Mouse (Mus musculus): Measurements from ENCODE around the gene Atp8b3.

The Atp8b3 gene

DNA sequence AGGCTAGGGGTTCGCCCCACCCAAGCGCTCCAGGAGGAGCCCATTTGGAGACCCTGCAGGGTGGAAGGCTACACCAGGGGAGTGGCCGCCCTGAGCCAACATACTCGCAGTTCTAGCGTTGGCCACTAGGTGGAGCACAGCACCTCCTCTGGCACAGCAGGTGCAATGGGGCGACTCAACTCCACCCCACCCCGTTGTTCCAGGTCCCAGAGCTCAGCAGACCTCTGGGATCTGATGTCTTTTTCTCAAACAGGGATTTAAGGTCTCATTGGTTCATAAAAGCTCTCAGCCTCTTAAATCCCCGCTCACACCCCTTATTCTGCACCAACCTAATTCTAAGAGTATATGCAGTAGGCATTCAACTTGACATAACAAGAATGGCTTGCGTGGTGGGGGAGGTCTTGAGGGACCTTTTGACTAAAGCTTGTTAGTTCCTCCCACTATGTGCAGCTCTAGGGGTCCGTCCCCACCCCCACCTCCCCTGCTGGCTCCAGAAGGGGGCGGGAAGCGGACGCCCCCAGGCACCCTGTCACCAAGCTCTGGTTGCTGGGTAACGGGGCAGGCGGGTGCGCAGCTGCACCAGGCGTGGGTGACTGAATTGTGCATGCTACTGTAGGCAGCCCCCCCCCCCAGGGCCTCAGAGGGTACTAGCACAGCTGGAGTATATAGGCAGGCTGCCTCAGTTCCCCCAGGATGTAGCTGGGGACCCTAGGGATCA is 27.6 kb upstream of the Atp8b3 start:
- peak; percentile 92 for DNase-seq

DNA sequence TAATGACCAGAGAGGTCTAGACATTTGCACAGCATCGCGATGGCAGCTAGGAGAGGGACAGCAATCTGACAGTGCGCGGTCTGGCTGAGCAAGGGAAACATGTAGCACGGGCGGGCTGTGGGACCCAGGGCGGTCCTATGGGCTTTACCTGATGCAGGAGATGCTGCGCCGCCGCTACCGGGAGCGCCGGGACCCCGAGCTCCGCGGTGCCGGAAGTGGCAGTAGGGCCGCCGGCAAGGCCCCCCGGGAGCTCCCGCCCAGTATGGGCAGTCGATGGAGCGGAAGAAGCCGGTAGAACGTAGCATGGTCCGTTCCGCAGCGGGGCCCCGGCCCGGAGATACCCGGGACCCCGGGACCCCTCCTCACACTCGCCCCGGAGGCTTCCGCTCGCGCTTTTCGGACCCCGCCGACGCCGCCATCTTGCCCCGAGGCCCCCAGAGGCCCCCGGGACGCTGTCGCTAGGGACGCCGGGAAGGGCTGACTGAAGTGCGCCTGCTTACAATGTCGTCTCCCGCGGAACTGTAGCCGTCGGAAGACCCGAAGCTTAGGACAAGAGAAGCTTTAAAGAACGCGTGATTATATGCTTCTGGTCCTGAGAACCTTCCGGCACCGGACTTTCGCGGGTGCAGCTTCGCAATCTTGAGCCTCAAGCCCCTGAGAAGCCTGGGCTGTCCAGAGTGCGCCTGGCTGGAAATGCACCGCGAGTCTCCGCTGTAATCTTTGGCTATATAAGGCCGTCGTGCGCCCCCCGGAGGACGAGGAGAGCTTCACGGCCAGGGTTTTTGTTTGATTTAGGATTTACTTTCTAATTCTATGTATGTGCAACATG is 22.4 kb upstream of the Atp8b3 start, which contains the start of gene Rexo1:
Gene Rexo1 (minus strand): TSS at position 445 of the 829 bp plus-strand sequence.
- DNase-seq: peak; percentile 93

DNA sequence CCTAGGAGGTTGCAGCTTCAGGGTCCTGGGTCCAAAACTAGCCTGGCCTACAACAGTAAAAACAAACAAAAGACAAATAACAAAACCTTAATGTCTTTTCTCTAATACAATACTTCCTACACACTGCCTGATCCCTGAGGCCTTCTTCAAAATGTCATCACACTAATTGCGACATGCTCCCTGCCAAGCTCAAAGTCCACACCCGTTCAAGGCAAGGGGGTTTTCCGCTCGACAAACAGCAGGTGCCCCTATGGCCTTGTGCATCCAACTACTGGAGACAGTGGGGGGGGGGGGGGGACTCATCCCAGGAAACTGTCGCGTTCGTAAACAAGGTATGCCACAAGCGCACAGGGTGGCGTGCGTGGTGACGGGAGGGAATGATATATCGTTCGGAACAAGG is 21.7 kb upstream of the Atp8b3 start:
- DNase-seq: no peak

GRCm38 (mm10) chr10:80559431-80559830 is 20.5 kb upstream of the Atp8b3 start:
- no peak for DNase-seq

- peak; percentile 85 for DNase-seq
These were observed 18.5 kb upstream of the Atp8b3 start for GRCm38 (mm10) chr10:80557346-80557965.

DNA sequence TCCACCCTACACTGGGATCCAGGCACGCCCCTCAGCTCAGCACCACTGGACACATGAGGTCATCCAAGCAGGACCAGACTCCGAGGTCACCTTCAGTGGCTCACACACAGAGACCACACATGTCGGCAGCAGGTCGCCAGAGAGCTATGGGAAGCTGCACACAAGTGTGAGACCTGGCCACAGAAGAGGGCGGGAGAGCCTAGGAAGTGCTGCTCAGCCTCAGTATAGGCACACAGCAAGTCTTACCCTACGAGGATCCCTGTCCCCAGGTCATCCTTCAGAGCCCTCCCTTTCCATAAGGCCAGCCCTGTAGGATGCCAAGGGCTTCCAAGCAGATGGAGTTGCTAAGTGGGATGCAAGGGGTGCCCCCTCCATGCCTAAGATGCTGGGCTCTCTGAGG is 15.1 kb upstream of the Atp8b3 start:
- no peak for DNase-seq

GRCm38 (mm10) chr10:80553575-80553974 is 14.7 kb upstream of the Atp8b3 start:
- no peak for DNase-seq

- no peak for DNase-seq
These were observed 13.4 kb upstream of the Atp8b3 start for GRCm38 (mm10) chr10:80552364-80552763.

DNA sequence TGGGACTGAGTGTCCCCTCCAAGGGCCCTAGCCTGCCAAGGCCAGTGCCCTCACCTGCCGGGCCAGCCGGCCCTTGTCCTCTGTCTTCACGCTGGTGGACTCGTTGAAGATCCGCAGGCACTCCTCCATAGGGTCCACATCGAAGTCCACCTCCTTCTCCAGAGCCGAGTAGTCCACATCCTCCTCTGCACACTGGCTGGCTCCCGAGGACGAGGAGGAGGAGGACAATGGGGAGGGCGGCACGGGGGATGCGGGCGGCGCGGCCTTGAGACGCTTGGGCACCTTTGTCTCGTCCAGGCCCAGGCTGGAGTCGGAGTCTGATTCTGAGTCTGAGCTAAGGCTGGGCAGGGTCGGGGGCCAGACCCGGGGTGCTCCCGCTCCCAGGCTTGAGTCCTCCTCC is 10.4 kb upstream of the Atp8b3 start:
- no peak for DNase-seq

DNA sequence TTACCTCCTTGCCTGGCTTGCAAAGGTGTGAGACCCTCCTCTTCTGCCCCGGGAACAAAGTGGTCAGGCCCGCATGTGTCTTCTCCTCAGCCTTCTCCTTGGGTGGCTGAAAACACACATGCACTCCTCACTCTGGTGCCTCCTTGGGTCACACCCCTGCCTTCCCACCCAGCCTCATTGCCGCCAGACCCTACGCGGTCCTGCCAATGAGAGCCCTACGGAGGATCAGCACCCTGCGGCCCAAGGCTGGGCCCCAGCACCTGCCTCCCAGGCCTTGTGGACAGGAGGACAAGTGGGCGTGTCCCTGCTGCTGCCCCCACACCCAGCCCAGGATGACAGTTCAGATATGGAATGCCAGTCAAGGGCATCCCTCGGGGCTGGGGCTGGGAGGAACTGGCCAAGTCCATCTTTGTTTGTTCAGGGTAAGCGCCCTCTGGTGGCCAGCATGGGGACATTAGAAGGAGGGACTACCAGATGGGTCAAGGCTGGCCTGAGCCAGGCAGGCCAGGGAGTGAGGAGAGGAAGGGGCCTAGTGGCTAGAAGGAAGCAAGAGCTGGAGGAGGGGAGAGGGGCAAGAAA is 9.6 kb upstream of the Atp8b3 start:
- peak; percentile 65 for DNase-seq

- DNase-seq: no peak
These were observed 8.6 kb upstream of the Atp8b3 start for GRCm38 (mm10) chr10:80547539-80547938.

- DNase-seq: no peak
These were observed 8.0 kb upstream of the Atp8b3 start for GRCm38 (mm10) chr10:80546945-80547344.

GRCm38 (mm10) chr10:80545590-80545989 is 6.7 kb upstream of the Atp8b3 start:
- DNase-seq: no peak

- DNase-seq: no peak
These were observed 4.9 kb upstream of the Atp8b3 start for GRCm38 (mm10) chr10:80543873-80544272.

DNA sequence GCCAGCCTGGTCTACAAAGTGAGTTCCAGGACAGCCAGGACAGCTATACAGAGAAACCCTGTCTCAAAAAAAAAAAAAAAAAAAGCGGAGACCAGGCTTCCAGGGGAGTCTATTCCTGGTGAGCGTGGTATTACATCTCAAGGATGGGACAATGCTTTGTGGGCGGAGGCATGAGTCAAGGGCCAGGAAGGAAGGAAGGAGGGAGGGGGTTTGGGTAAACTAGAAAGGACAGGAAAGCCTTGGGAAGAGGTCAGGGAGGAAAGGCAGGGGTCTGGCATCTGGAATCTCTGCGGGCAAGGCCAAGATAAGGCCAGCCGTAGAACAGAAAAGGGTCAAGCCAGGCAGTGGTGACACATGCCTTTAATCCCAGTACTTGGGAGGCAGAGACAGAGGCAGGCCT is 569 bp upstream of the Atp8b3 start:
- DNase-seq: no peak

GRCm38 (mm10) chr10:80538180-80538579 is 744 bp downstream of the Atp8b3 start:
- DNase-seq: no peak

- DNase-seq: no peak
These were observed 3.2 kb downstream of the Atp8b3 start for GRCm38 (mm10) chr10:80535711-80536110.

DNA sequence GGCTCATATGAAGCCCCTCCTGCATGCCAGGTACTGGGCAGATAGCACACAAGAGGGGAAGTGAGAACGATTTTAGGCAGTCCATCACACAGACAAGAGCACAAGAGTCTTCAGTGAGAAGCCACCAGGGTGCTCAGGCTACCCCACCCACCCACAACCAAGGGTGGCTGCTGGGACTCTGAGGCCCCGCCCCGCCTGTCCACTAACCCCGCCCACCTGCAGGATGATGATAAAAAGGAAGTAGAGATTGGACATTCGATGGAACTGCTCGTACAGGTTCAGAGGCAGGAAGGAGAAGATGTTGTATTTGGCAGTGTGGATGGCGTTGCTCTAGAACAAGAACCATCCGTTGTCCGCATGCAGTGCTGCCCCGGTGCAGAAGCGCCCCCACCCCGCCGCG is 3.9 kb downstream of the Atp8b3 start:
- DNase-seq: no peak

DNA sequence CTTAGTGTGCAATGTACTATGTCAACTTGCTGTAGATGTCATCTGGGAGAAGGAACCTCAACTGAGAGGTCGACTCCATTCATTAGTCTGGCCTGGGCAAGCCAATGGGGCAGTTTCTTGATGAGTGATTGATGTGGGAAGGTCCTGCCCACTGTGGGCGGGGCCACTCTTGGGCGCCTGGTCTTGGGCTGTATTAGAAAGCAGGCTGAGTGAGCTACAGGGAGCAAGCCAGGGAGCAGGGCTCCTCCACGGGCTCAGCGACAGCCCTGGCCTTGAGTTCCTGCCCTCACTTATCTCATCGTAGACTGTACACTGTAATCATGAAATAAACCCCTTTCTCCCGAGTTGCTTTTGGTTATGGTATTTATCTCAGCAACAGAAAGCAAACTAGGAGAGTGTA is 5.2 kb downstream of the Atp8b3 start:
- no peak for DNase-seq

DNA sequence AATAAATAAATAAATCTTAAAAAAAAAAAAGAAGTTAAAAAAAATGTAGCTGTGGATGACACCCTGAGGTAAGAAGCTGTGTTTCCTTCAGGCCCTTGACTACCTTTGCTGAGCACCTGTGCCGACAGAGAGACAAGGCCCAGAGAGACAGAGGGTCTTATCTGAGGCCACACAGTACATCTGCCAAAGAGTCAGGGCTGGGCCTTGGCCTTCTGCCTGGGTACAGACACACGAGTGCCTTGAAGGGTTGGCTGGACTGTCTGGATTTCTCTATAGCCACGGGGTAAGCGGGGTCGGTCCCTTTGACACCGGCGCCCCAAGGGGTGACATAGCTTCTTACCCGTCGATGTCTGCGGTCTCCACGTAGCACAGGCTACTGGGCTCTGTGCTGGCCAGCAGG is 6.1 kb downstream of the Atp8b3 start:
- DNase-seq: no peak

DNA sequence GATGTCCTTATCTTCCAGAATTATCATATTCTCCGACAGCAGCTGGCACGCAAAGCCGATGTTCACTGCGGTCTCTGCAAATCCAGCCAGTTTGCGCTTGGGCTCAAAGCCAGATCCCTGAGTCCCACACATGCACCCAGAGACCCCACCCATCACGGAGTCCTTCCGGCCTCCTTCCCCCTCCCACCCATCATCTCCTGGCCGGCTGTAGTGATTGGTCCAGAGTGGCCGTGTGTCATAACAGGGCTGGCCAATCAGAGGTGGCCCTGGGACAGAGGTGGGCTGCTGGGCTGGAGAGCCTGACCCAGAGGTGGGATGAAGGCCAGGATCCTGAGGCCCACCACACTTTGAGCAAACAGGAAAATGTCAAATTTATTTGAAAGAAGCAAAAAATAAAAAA is 12.8 kb downstream of the Atp8b3 start:
- no peak for DNase-seq

GRCm38 (mm10) chr10:80523299-80523698 is 15.6 kb downstream of the Atp8b3 start:
- DNase-seq: no peak

GRCm38 (mm10) chr10:80519287-80519686 is 19.6 kb downstream of the Atp8b3 start:
- DNase-seq: no peak
